Mouse (Mus musculus) liver, adult (tissue): ENCODE measurements around the gene Rfx5.

Experiments used
- GATA4 ChIP-seq: IDR thresholded peaks from 2 replicates; pipeline ENCODE4 v1.6.1; 2014; ENCODE audit warnings: mild to moderate bottlenecking, low read length; ENCODE audit not compliant: insufficient replicate concordance

Rfx5 gene

DNA sequence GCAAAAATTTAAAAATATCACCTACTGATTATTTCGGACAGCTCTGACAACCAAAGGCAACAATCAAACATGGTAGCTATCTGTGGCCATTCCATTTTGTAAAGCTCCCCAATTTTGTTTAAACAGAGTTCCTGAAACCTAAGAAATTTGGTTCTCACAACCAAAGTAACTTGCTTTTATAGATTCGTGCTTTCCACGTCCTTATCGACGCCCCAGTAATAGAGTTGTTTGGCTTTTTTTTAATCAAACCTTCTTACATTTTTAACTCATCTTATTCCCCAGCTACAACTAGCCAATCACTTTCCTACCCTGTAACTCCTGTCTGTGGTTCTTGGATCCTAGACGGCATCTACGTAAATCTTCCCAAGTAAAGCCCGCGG lies 501 bp upstream of the Rfx5 start:
- no peak for TF ChIP-seq GATA4

DNA sequence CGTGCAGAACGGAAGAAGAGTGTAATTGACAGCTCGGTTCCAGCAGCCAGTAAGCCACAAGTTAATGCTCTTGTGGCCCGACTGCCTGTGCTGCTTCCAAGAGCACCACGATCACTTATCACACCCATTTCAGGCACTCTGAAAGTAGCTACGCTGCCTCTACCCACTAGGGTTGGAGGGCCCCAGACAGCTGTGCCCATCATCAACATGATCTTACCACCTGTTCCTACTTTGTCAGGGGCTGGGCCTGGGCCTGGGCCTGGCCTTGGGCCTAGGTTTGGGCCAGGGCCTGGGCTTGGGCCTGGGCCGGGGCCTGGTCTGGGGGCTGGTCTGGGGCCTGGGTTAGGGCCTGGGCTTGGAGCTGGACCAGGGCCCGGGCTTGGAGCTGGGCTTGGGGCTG lies 4.4 kb downstream of the Rfx5 start:
- no peak for TF ChIP-seq GATA4

GRCm38 (mm10) chr3:94959871-94960270 lies 6.0 kb downstream of the Rfx5 start:
- TF ChIP-seq GATA4, result no peak

- TF ChIP-seq GATA4, result no peak
Measured at GRCm38 (mm10) chr3:94960322-94960721, 6.4 kb downstream of the Rfx5 start.

DNA sequence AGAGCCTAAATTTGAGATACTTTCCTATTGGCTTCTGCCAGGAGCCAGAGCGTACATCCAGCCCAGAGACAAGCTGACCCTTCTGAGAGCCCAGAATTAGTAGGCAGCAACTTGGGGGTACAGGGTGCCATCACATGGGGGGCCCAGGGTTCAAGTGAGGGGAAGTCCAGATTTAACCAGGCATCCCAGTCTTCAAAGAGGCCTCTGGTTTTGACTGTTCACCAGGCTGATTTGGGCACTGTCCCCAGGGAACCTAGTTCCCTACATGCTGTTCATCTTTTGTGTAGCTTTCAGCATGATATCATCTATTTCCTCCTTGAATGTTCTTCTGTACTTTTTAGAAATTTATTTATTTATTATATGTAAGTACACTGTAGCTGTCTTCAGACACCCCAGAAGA lies 11.1 kb downstream of the Rfx5 start:
- no peak for TF ChIP-seq GATA4

- TF ChIP-seq GATA4, result no peak
Measured at GRCm38 (mm10) chr3:94965878-94966277, 12.0 kb downstream of the Rfx5 start.

DNA sequence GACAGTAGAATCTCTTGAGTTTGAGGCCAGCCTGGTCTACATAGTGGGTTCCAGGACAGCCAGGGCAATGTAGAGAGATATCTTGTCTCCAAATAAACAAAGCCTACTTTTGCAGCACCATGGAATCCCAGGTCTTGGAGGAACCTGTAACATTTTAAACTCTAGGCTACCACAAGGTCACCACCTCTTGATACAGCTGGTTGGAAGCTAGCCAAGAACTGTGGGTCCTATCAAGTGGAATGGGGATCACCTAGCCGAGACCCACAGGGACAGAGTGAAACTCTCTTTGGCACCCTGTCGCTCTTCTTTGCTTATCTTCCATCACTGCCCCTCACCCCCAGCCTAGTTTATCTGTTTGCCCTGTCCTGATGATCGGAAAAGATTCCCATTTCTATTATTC lies 18.7 kb downstream of the Rfx5 start:
- no peak for TF ChIP-seq GATA4

- TF ChIP-seq GATA4, result no peak
Measured at GRCm38 (mm10) chr3:94973620-94974019, 19.7 kb downstream of the Rfx5 start.

DNA sequence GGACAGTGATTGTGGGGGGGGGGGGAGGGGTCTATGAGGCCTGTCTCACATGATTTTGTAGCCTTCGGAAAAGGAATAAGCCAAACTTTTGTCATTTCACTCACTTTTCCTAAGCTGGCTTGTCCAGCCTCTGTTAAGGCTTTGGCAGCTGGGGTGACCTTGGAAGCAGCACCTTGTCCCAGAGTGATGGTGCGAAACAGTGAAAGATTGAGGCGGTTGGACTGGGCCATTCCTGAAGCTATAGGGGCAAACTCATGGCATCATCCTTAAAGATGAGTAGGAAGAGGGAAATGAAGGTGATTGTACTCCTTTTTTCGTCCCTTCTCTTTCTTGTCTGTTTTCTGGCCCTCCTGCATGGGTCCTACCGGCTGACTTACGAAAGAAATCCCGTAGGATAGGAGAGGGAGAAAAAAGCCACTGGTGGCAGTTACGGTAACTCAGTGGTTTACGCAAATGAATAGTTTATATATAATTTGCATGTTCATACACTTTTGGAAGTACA lies 20.2 kb downstream of the Rfx5 start:
- TF ChIP-seq GATA4, result no peak

GRCm38 (mm10) chr3:94974528-94975422 lies 20.9 kb downstream of the Rfx5 start, which contains the start of gene Pi4kb:
Pi4kb (plus strand) TSS chr3:94974731.
- no peak for TF ChIP-seq GATA4

DNA sequence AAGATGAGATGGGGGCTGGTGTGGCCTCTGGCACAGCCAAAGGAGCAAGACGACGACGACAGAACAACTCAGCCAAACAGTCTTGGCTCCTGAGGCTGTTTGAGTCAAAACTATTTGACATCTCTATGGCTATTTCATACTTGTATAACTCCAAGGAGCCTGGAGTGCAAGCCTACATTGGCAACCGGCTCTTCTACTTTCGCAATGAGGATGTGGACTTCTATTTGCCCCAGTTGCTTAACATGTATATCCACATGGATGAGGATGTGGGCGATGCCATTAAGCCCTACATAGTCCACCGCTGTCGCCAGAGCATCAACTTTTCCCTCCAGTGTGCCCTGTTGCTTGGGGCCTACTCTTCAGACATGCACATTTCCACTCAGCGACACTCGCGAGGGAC lies 30.4 kb downstream of the Rfx5 start:
- TF ChIP-seq GATA4, result no peak

DNA sequence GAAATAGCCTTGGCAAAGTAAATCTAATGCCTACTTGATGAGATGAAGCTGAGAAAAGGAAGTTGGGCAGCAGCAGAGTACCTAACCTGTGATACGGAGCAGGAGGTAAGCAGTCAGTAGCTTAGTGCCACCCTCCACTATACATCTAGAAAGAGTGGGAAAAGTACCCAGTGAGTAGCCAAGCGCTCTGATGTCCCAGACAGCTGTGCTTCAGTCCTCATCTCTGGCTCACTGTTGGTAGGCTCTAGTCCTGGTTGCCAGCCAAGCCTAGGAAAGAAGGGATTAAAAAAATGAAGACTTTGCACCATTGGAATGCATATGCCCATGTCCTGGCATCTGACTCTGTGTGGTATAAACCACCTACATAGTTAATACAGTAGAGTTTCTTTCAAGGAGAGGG lies 31.6 kb downstream of the Rfx5 start:
- no peak for TF ChIP-seq GATA4

- peak; percentile 68; the same call in 1 of the 2 replicates for TF ChIP-seq GATA4
Measured at GRCm38 (mm10) chr3:94987578-94987977, 33.7 kb downstream of the Rfx5 start.

- TF ChIP-seq GATA4, result no peak
Measured at GRCm38 (mm10) chr3:94989159-94989761, 35.4 kb downstream of the Rfx5 start.

DNA sequence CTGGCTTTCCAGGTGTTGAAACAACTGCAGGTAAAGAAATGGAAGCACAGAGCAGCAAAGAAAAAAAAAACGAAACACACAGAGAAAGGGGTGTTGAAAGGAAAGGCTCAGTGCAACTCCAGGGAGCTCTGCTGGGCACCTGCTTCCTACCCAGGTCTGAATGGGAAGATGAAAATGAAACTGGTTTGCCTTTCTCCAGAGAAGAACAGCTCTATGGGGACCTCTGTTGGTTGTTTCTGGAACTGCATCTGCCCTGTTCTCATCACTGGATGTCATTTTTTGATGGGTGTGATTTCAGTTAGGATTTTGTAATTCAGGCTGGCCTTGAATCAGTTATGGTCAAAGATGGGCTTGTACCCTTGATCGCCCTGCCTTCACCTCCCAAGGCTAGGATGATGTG lies 43.1 kb downstream of the Rfx5 start:
- TF ChIP-seq GATA4, result no peak

DNA sequence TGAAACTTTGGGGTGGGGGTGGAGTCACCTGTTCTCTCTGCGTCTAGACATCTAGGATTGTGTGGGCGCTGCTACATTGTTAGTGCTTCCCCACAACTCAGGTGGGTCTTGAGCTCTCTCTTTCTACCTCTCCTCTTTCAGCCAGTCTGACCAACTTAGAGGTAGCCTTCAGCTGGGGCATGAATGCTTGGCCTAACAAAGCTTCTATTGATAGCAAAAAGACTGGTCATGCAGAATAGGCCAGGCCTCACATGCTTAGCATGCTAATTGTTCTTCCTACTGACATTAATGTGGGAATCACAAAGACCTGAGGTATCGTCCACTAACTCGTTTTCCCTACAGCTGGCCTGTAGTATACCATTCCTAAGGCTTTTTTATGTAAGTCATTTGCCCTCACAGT lies 48.7 kb downstream of the Rfx5 start:
- TF ChIP-seq GATA4, result no peak
